Comparison of ENCODE assay signal across 10 mouse cellular contexts in genomic region chr12:99337171-99337435, GRCm38 (mm10).
DNase-seq lines count a peak whose midpoint lies in the region; ATAC-seq and TF ChIP-seq lines count a peak whose summit lies in the region.
"Had no signal": no experiment of that assay in that cellular context is flagged by ENCODE, and none has a peak within 500 bp of the region (broad histone marks: within the 10 kb centered on the region; RNA-seq: fewer than 3 reads in every experiment).

No protein-coding gene starts in this region.

- 85% methylated on average over 3 of the region's 3 CpGs for WGBS in embryonic facial prominence, embryonic 12.5 days
- WGBS in limb, embryonic 10.5 days, result 83% methylated on average over 3 of the region's 3 CpGs

- TF ChIP-seq CTCF in gastrocnemius, adult 2 months (IDR thresholded peaks at IDR 0.05), result no peak
- TF ChIP-seq CTCF in layer of hippocampus, adult 2 months (conservative IDR thresholded peaks at IDR 0.05), result no peak

- no peaks in the 10 kb centered on the region for H3K9me3 ChIP-seq in embryonic facial prominence, embryonic 12.5 days
- no peaks in the 10 kb centered on the region for H3K9me3 ChIP-seq in limb, embryonic 10.5 days (replicated peaks)

- H3K36me3 ChIP-seq in embryonic facial prominence, embryonic 12.5 days, result peaks cover 3% of the 10 kb centered on the region; the same call in 1 of the 2 replicates
- peaks cover 34% of the 10 kb centered on the region for H3K36me3 ChIP-seq in limb, embryonic 10.5 days

- no peak for ATAC-seq in embryonic facial prominence, embryonic 12.5 days (ENCODE audit: insufficient number of reproducible peaks, insufficient read depth, low FRiP score, low TSS enrichment)

- peak overlapping the region; percentile 52 for H3K4me3 ChIP-seq in gastrocnemius, adult 2 months
- no peak overlapping the region for H3K4me3 ChIP-seq in layer of hippocampus, adult 2 months
- H3K4me3 ChIP-seq in embryonic facial prominence, embryonic 12.5 days, result no peak overlapping the region
- H3K4me3 ChIP-seq in limb, embryonic 10.5 days, result no peak overlapping the region

- intact Hi-C loops in gastrocnemius, adult 2 months (cut with DNase I), result loop anchor here (10.0 kb wide), 1 partner anchor 242 kb away; no protein-coding TSS in a partner anchor

- H3K4me1 ChIP-seq in embryonic facial prominence, embryonic 12.5 days, result peaks cover 61% of the 10 kb centered on the region
- peaks cover 58% of the 10 kb centered on the region for H3K4me1 ChIP-seq in limb, embryonic 10.5 days

- peak overlapping the region; percentile 89 for H3K27ac ChIP-seq in gastrocnemius, adult 2 months
- H3K27ac ChIP-seq in layer of hippocampus, adult 2 months, result peak overlapping the region; percentile 59; the same call in 1 of the 2 replicates
- peak overlapping the region; percentile 75 for H3K27ac ChIP-seq in embryonic facial prominence, embryonic 12.5 days
- peak overlapping the region; percentile 30; the same call in 1 of the 2 replicates for H3K27ac ChIP-seq in limb, embryonic 10.5 days
- H3K27ac ChIP-seq: liver, embryonic 14.5 days had no signal

- H3K4me2 ChIP-seq in embryonic facial prominence, embryonic 12.5 days (replicated peaks), result no peak overlapping the region

- DNase-seq in gastrocnemius, adult 2 months, result no peak
- no peak for DNase-seq in gastrocnemius, postnatal 25 days
- no peak for DNase-seq in layer of hippocampus, adult 2 months (ENCODE audit: low spot score in 2 of 2)
- no peak for DNase-seq in layer of hippocampus, postnatal 14 days (ENCODE audit: low spot score in 2 of 2)
- no peak for DNase-seq in limb, embryonic 10.5 days (ENCODE audit: low spot score)
- no peak for DNase-seq in adrenal gland, postnatal 14 days
- DNase-seq in thymus, postnatal 4 days, result no peak
- DNase-seq: right cerebral cortex, postnatal 25 days had no signal

- no peak overlapping the region for H3K9ac ChIP-seq in embryonic facial prominence, embryonic 12.5 days
- H3K9ac ChIP-seq: liver, embryonic 14.5 days had no signal

- H3K27me3 ChIP-seq in embryonic facial prominence, embryonic 12.5 days, result no peaks in the 10 kb centered on the region
- H3K27me3 ChIP-seq in limb, embryonic 10.5 days (ENCODE audit: low read depth, poor library complexity, severe bottlenecking), result no peaks in the 10 kb centered on the region

Comparison
In these comparisons a context has a peak if more than half of its experiments do, and no peak if none do; other contexts are left out.
1. H3K27ac ChIP-seq: peak in every context shown above with its lines; median percentile 89 in gastrocnemius, adult 2 months; 75 in embryonic facial prominence, embryonic 12.5 days; 59 in layer of hippocampus, adult 2 months; 30 in limb, embryonic 10.5 days.